Mouse (Mus musculus) liver, embryonic 15.5 days (tissue): ENCODE data around the gene Ptbp3. TPM values are rescaled to one million over a fixed set of nuclear protein-coding genes. Genes with fewer than 3 reads are reported as not detected.
A peak's percentile ranks its signal among the peaks of the same experiment; 100 is the strongest.

Experiments used
- ATAC-seq: fragments of 200-750 bp; cut with Nextera tagmentation; 2 replicates; pipeline ENCODE4 v1.8.0; 2017; ENCODE audit warnings: moderate number of reproducible peaks, mild to moderate bottlenecking, moderate library complexity; ENCODE audit not compliant: insufficient read depth
- H3K27ac ChIP-seq: fragments of 300-500 bp; sonication (generic); replicated peaks from 2 replicates; pipeline ENCODE4 v1.5.1; 2015; ENCODE audit warnings: mild to moderate bottlenecking, inconsistent platforms
- H3K27me3 ChIP-seq: fragments of 300-500 bp; sonication (generic); 2 replicates; pipeline ENCODE4 v1.6.1; 2015; ENCODE audit warnings: mild to moderate bottlenecking, inconsistent platforms
- H3K36me3 ChIP-seq: fragments of 300-500 bp; sonication (generic); replicated peaks from 2 replicates; pipeline ENCODE4 v1.6.1; 2015; ENCODE audit warnings: moderate library complexity, mild to moderate bottlenecking, inconsistent platforms
- H3K4me1 ChIP-seq: fragments of 300-500 bp; sonication (generic); replicated peaks from 2 replicates; pipeline ENCODE4 v1.6.1; 2015; ENCODE audit warnings: inconsistent platforms
- H3K4me2 ChIP-seq: fragments of 300-500 bp; sonication (generic); 2 replicates; pipeline ENCODE4 v1.6.1; 2015; ENCODE audit warnings: moderate library complexity, mild to moderate bottlenecking, inconsistent platforms
- H3K4me3 ChIP-seq: fragments of 300-500 bp; sonication (generic); replicated peaks from 2 replicates; pipeline ENCODE4 v1.5.1; 2015; ENCODE audit warnings: mild to moderate bottlenecking, inconsistent platforms
- H3K9ac ChIP-seq: fragments of 300-500 bp; sonication (generic); 2 replicates; pipeline ENCODE4 v1.6.1; 2015; ENCODE audit warnings: moderate library complexity, mild to moderate bottlenecking, inconsistent platforms
- H3K9me3 ChIP-seq: fragments of 300-500 bp; sonication (generic); replicated peaks from 2 replicates; pipeline ENCODE4 v1.6.1; 2016; ENCODE audit warnings: inconsistent platforms
- WGBS: fragments of 180-500 bp; shearing (Covaris S2); methylation state at CpG from one replicate; pipeline ENCODE4 v1.1.7; 2015; ENCODE audit warnings: mixed read lengths; ENCODE audit not compliant: insufficient replicate concordance; 5-methylcytosine and 5-hydroxymethylcytosine counted together
- polyA plus RNA-seq: library from polyadenylated mRNA; unstranded; fragments of >200 nt; fragmentation: Nextera tagmentation; extraction: Ambion mirVana; gene quantifications from 2 replicates; pipeline ENCODE4 v1.2.1, GENCODE M21; 2015

Gene Ptbp3
- polyA plus RNA-seq, 1 experiment from 2014 or later, result 50.5 TPM

DNA sequence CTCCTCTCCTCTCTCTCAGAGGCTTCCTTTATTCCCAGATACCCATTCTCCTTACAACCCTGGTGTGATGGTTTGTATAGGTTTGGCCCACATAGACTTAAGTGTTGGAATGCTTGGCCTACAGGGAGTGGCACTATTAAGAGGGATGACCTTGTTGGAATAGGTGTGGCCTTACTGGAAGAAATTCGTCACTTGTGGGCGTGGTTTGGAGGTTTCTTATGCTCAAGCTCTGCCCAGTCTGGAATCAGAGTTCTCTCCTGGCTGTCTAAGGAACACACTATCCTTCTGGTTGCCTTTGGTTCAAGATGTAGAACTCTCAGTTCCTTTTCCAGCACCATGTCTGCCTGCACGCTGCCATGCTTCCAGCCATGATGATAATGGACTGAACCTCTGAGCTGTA, 98.3 kb downstream of the Ptbp3 start:
- 72% methylated on average over 3 of the region's 3 CpGs for WGBS
- Histone ChIP-seq H3K27ac (no peak overlapping the region), H3K4me1 (peaks cover 23% of the 10 kb centered on the region; the same call in 1 of the 2 replicates), H3K27me3 (no peaks in the 10 kb centered on the region), H3K4me2 (no peak overlapping the region), H3K9me3 (no peaks in the 10 kb centered on the region), H3K9ac (no peak overlapping the region), H3K36me3 (no peaks in the 10 kb centered on the region), H3K4me3 (no peak overlapping the region)
- no peak for ATAC-seq

DNA sequence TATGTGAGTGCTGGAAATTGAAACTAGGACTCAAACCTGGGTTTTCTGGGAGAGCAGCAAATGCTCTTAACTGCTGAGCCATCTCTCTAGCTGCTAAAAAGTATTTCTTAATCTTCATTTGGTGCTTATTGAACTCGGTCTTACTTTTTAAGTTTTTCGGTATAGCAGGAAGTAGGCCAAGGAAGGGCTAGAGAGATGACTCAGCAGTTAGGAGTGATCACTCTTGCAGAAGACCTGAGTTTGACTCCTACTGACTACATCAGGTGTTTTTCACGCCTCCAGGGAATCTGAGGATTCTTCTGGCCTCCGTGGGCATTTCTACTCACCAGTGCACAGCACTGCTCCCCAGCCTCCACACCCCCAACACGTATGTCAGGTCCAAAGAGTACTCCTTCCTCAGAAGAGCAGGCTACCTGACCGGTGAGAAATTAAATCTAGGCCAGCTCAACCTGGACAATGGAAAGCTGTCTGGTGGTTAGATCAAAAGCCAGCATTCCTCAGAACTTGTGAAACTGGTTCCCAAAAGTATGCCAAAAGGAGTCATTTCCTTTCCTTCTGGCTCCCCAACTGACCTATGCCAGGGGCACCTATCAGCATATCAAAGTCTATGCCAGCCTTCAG, 98.8 kb downstream of the Ptbp3 start:
- Histone ChIP-seq H3K4me3 (no peak overlapping the region), H3K4me1 (peaks cover 22% of the 10 kb centered on the region; the same call in 1 of the 2 replicates), H3K4me2 (no peak overlapping the region), H3K27me3 (no peaks in the 10 kb centered on the region), H3K9ac (no peak overlapping the region), H3K9me3 (no peaks in the 10 kb centered on the region), H3K27ac (no peak overlapping the region), H3K36me3 (no peaks in the 10 kb centered on the region)
- no peak for ATAC-seq
- 59% methylated on average over 6 of the region's 6 CpGs for WGBS

DNA sequence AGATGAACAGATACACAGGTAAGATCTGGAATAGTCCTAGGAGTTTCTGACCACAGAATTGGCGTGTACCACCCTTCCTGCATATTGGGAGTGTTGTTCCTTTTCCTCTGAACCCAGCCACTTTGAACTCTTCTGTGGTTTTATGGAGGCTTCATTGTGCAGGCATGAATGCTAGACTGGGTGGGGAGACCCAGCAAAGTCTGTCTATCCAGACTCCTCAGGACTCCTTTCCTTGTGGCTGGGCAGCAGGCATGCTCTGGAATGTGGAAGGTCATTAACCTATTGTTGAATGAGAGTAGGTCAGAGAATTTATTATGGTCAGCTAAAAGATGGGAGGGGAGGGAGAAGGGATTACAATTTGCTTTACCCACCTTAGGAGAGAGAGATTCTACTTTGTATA, 101.9 kb downstream of the Ptbp3 start:
- Histone ChIP-seq H3K27ac (no peak overlapping the region), H3K4me1 (peaks cover 14% of the 10 kb centered on the region; the same call in 1 of the 2 replicates), H3K27me3 (no peaks in the 10 kb centered on the region), H3K4me3 (no peak overlapping the region), H3K9me3 (no peaks in the 10 kb centered on the region), H3K4me2 (no peak overlapping the region), H3K36me3 (no peaks in the 10 kb centered on the region), H3K9ac (no peak overlapping the region)
- 82% methylated on average over 1 of the region's 1 CpGs for WGBS
- ATAC-seq, result no peak

DNA sequence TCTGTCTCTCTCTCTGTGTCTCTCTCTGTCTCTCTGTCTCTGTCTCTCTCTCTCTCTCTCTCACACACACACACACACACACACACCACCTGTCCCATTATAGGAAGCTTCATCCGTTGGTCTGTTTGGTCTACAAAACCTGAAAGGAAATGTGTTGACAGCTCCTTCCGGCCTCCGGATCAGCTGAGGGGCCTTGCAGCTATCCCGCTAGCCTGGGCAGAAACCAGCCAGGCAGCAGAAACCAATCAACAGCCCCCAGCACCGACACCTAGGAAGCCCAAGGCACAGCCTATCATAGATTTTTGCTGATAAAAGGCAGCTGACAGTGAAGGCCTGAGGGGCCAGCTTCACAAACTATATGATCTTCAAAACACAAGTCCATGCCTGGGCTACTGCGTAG, 103.6 kb downstream of the Ptbp3 start:
- Histone ChIP-seq H3K9me3 (no peaks in the 10 kb centered on the region), H3K4me3 (no peak overlapping the region), H3K4me2 (no peak overlapping the region), H3K36me3 (no peaks in the 10 kb centered on the region), H3K27me3 (no peaks in the 10 kb centered on the region), H3K27ac (peak overlapping the region; percentile 63), H3K9ac (no peak overlapping the region), H3K4me1 (peaks cover 21% of the 10 kb centered on the region)
- 13% methylated on average over 6 of the region's 6 CpGs for WGBS
- 0 out of 2 replicates have a peak, but pooled peaks have one; percentile 22 for ATAC-seq

DNA sequence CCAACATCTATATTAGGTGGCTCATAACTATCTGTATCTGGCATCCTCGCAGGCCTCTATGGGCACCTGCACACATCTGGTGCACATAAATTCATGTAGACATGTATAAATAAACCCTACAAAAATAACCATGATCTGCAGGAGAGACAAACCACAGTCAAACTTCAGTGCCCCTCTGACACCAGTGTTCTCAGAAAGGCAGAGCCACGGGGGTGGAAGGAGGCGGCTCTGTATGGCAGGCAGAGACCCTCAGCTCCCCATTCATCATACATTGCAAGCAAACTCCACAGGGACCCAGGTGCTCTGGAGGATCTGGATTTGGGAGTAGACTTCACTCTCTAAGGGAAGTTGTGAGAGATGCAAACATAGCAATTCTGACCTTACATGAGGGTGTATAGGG, 104.2 kb downstream of the Ptbp3 start:
- WGBS, result 43% methylated on average over 3 of the region's 3 CpGs
- 0 out of 2 replicates have a peak overlapping the region, but pooled peaks have one; percentile 52 for H3K27ac ChIP-seq
- H3K4me2 ChIP-seq, result no peak overlapping the region

DNA sequence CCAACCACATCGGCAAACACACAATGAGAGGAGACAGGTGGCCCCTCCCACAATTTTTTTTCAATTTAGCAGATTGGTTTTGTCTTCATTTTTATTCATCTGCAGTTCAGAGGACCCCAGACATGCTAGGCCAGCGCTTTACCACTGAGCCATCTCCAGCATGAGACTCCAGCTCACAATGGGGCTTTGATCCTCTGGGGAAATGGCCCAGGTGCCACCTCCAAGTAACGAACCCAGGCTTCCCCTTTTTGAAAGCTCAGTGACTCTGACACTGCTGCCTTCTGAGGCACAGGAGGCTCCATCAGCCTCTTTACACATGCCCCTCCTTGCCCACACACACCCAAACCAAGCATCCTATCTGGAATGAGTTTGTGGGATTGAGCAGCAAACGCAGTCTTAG, 105.1 kb downstream of the Ptbp3 start:
- H3K27me3 ChIP-seq, result no peaks in the 10 kb centered on the region
- H3K4me3 ChIP-seq, result no peak overlapping the region
- H3K9ac ChIP-seq, result no peak overlapping the region
- no peak for ATAC-seq
- no peaks in the 10 kb centered on the region for H3K9me3 ChIP-seq
- H3K4me2 ChIP-seq, result no peak overlapping the region
- WGBS, result 39% methylated on average over 4 of the region's 4 CpGs
- H3K27ac ChIP-seq, result no peak overlapping the region
- H3K4me1 ChIP-seq, result peaks cover 33% of the 10 kb centered on the region
- H3K36me3 ChIP-seq, result no peaks in the 10 kb centered on the region

More for the DNA sequence above, 104.2 kb downstream of the Ptbp3 start:
- H3K27me3 ChIP-seq, result no peaks in the 10 kb centered on the region
- no peak for ATAC-seq
- H3K9me3 ChIP-seq, result no peaks in the 10 kb centered on the region
- H3K4me1 ChIP-seq, result peaks cover 24% of the 10 kb centered on the region
- H3K9ac ChIP-seq, result no peak overlapping the region
- H3K36me3 ChIP-seq, result no peaks in the 10 kb centered on the region
- no peak overlapping the region for H3K4me3 ChIP-seq

DNA sequence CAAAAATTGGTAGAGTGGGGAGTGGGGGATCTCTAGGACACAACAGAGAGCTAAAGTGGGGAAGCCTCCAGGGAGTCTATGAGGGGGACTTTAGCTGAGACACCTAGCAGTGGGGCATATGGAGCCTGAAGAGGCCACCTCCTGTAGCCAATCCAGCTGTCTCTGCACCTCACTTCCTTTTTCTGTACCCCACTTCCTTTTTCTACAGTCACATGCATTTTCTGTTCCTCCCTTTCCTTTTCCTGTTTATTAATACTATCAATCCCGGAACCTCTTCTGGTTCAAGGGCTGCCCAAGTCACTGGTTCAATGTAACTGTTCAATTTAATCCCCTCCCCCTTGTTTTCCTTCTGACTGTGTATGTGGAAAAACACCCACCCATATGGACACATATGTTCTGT, 107.9 kb downstream of the Ptbp3 start:
- 12% methylated on average over 1 of the region's 1 CpGs for whole genome bisulfite sequencing
- H3K9me3 ChIP-seq, result no peaks in the 10 kb centered on the region
- peak overlapping the region; percentile 89 for H3K27ac ChIP-seq
- H3K4me2 ChIP-seq, result no peak overlapping the region
- peaks cover 61% of the 10 kb centered on the region for H3K4me1 ChIP-seq
- H3K9ac ChIP-seq, result no peak overlapping the region
- no peaks in the 10 kb centered on the region for H3K27me3 ChIP-seq
- ATAC-seq, result no peak
- H3K36me3 ChIP-seq, result no peaks in the 10 kb centered on the region
- H3K4me3 ChIP-seq, result no peak overlapping the region

DNA sequence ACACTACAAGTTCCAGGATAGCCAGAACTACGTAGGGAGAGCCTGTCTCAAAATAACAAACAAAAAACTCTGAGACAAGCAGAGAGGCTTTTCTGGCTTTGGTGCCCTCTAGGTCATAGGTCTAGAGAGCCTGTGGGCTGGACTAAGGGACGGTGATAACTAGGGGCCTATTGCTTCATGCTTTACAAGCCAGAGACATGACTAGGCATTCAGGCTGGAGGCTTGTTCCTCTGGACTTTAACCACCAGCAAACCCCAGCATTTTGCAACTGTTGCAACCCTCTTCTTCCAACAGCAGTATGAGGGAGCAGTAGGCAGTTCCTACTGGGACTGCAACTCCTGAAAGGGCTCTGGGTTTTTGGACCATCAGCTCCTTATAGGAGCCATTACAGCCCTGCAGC, 109.2 kb downstream of the Ptbp3 start:
- Histone ChIP-seq H3K27ac (peak overlapping the region; percentile 89), H3K4me2 (peak overlapping the region; percentile 100), H3K4me1 (peaks cover 67% of the 10 kb centered on the region), H3K27me3 (no peaks in the 10 kb centered on the region), H3K36me3 (no peaks in the 10 kb centered on the region), H3K4me3 (0 out of 2 replicates have a peak overlapping the region, but pooled peaks have one; percentile 74), H3K9ac (0 out of 2 replicates have a peak overlapping the region, but pooled peaks have one; percentile 82), H3K9me3 (no peaks in the 10 kb centered on the region)
- 3% methylated on average over 2 of the region's 2 CpGs for WGBS
- ATAC-seq, result peak; percentile 70

DNA sequence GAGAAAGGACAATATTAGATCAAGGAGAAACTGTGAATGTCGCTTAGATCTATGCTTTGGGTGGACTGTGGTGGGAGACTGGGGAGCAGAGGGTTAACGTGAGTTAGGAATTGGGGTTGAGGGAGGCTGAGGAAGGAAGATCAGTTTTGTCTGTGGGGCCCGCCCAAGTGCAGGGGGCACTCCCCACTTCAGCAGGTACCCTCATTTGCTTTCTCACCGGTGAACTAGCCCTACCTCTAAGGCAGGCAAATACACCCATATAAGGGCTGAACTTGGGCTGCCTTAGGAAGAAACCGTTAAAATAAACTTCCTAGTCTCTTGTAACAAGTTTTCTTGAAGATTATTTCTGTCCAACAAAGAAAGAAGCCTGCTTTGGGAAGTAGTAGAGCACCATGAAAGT, 110.1 kb downstream of the Ptbp3 start:
- WGBS, result 6% methylated on average over 5 of the region's 5 CpGs
- Histone ChIP-seq H3K9ac (peak overlapping the region; percentile 82), H3K4me2 (peak overlapping the region; percentile 100), H3K4me3 (peak overlapping the region; percentile 74), H3K9me3 (no peaks in the 10 kb centered on the region), H3K27me3 (no peaks in the 10 kb centered on the region), H3K36me3 (no peaks in the 10 kb centered on the region), H3K27ac (peak overlapping the region; percentile 89), H3K4me1 (peaks cover 76% of the 10 kb centered on the region)
- no peak for ATAC-seq

DNA sequence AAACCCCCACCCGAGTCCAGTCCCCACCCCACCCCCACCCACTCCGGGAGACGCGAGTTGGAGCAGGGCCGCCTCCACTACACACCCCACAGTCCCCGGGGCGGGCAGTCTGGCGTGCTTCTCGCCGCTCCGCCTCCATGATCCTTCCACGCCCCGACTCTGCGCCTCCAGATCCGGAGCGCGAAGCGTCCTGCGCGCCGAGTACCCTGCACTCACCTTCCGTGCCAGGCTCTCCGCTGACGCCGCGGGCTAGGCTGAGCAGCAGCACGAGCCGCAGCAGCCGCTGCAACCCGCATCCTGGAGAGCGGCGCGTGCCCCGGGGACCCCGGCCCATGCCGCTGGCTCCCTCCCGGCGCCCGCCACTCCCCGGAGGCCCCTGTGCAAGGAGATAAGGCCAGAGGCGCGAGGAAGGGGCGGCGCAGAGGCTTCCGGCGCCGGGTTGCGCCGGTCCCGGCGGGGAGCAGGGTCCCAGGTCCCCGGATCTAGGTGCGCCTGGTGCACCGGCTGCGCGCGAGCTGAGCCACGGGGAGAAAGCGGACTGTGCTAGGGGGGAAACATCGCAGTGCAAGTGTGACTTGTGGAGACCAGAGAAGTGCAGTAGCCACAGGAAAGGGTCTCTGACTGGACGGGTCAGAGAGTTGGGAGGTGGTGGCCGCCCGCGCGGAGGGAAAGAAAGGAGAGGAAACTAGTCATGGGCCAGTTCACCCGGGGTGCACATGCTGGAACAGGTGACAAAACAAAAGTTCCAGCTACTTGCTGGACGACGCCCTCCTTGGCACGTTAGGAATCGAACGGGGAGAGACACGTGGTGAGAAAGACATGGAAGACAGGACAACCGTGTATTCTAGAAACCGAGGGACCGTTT, 110.9 kb downstream of the Ptbp3 start, which contains the start of gene Susd1:
Gene Susd1, minus strand, starts transcription at position 644 of the 865 bp plus-strand sequence.
- Histone ChIP-seq H3K36me3 (no peaks in the 10 kb centered on the region), H3K27ac (peak within 1 kb of the TSS; percentile 89), H3K4me3 (peak within 1 kb of the TSS; percentile 74), H3K9me3 (no peaks in the 10 kb centered on the region), H3K4me2 (peak within 1 kb of the TSS; percentile 100), H3K4me1 (peaks cover 81% of the 10 kb centered on the region), H3K27me3 (no peaks in the 10 kb centered on the region), H3K9ac (peak within 1 kb of the TSS; percentile 82)
- WGBS, result under 1% methylated on average over 75 of the region's 75 CpGs
- peak; percentile 82 for ATAC-seq

DNA sequence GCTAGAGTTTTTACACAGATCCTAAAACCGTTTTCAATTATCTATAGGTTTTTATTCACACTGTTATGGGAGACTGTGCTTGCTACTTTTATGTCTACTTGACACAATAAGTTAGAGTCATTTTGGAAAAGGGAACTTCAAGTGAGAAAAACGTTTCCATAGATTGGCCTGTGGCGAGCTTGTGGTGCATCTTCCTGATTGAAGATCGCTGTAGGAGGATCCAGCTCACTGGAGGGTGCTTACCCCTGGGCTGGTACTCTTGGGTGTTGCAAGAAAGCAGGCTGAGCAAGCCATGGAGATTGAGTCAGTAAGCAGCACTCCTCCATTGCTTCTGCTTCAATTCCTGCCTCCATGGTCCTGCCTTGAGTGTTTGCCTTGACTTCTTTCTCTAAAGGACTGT, 113.2 kb downstream of the Ptbp3 start:
- Histone ChIP-seq H3K4me1 (peaks cover 90% of the 10 kb centered on the region), H3K27ac (peak overlapping the region; percentile 24), H3K4me3 (no peak overlapping the region), H3K27me3 (no peaks in the 10 kb centered on the region), H3K36me3 (no peaks in the 10 kb centered on the region), H3K9ac (no peak overlapping the region), H3K9me3 (no peaks in the 10 kb centered on the region), H3K4me2 (no peak overlapping the region)
- WGBS, result 44% methylated on average over 4 of the region's 4 CpGs
- ATAC-seq, result no peak
